Mouse (Mus musculus): Measurements from ENCODE around the gene Rgl2. TPM values are rescaled to one million over a fixed set of nuclear protein-coding genes. Genes with fewer than 3 reads are reported as not detected.

The Rgl2 gene
- polyA plus RNA-seq, 1 experiment: 184 TPM

- TF ChIP-seq CTCF (IDR thresholded peaks at IDR 0.05; ENCODE audit: borderline replicate concordance, extremely low read depth, insufficient read depth, insufficient read length) (no peak), POLR2A (IDR thresholded peaks at IDR 0.05; ENCODE audit: borderline replicate concordance, extremely low read depth, insufficient read depth, insufficient read length, poor library complexity, severe bottlenecking) (no peak)
- peak; percentile 39 for DNase-seq (ENCODE audit: low read depth)
Observed at GRCm38 (mm10) chr17:33930280-33931158, 1.2 kb downstream of the Rgl2 start.

- DNase-seq (ENCODE audit: low read depth): no peak
Observed at GRCm38 (mm10) chr17:33931159-33931866, 2.0 kb downstream of the Rgl2 start.

GRCm38 (mm10) chr17:33931947-33932346 lies 2.6 kb downstream of the Rgl2 start:
- TF ChIP-seq CTCF (IDR thresholded peaks at IDR 0.05; ENCODE audit: borderline replicate concordance, extremely low read depth, insufficient read depth, insufficient read length) (no peak), POLR2A (IDR thresholded peaks at IDR 0.05; ENCODE audit: borderline replicate concordance, extremely low read depth, insufficient read depth, insufficient read length, poor library complexity, severe bottlenecking) (no peak)
- no peak for DNase-seq (ENCODE audit: low read depth)

More at GRCm38 (mm10) chr17:33931159-33931866, 2.0 kb downstream of the Rgl2 start:
- no peak for TF ChIP-seq POLR2A (IDR thresholded peaks at IDR 0.05; ENCODE audit: borderline replicate concordance, extremely low read depth, insufficient read depth, insufficient read length, poor library complexity, severe bottlenecking)
- TF ChIP-seq CTCF (IDR thresholded peaks at IDR 0.05; ENCODE audit: borderline replicate concordance, extremely low read depth, insufficient read depth, insufficient read length): no peak

GRCm38 (mm10) chr17:33932448-33932847 lies 3.1 kb downstream of the Rgl2 start:
- no peak for TF ChIP-seq CTCF (IDR thresholded peaks at IDR 0.05; ENCODE audit: borderline replicate concordance, extremely low read depth, insufficient read depth, insufficient read length)
- no peak for TF ChIP-seq POLR2A (IDR thresholded peaks at IDR 0.05; ENCODE audit: borderline replicate concordance, extremely low read depth, insufficient read depth, insufficient read length, poor library complexity, severe bottlenecking)
- no peak for DNase-seq (ENCODE audit: low read depth)

- DNase-seq (ENCODE audit: low read depth): no peak
Observed at GRCm38 (mm10) chr17:33932970-33933369, 3.6 kb downstream of the Rgl2 start.

GRCm38 (mm10) chr17:33935422-33936055 lies 6.2 kb downstream of the Rgl2 start:
- DNase-seq (ENCODE audit: low read depth): no peak
- TF ChIP-seq CTCF (IDR thresholded peaks at IDR 0.05; ENCODE audit: borderline replicate concordance, extremely low read depth, insufficient read depth, insufficient read length) (no peak), POLR2A (IDR thresholded peaks at IDR 0.05; ENCODE audit: borderline replicate concordance, extremely low read depth, insufficient read depth, insufficient read length, poor library complexity, severe bottlenecking) (no peak)

More at GRCm38 (mm10) chr17:33932970-33933369, 3.6 kb downstream of the Rgl2 start:
- TF ChIP-seq POLR2A (IDR thresholded peaks at IDR 0.05; ENCODE audit: borderline replicate concordance, extremely low read depth, insufficient read depth, insufficient read length, poor library complexity, severe bottlenecking) (no peak), CTCF (IDR thresholded peaks at IDR 0.05; ENCODE audit: borderline replicate concordance, extremely low read depth, insufficient read depth, insufficient read length) (no peak)

- TF ChIP-seq CTCF (IDR thresholded peaks at IDR 0.05; ENCODE audit: borderline replicate concordance, extremely low read depth, insufficient read depth, insufficient read length): no peak
- TF ChIP-seq POLR2A (IDR thresholded peaks at IDR 0.05; ENCODE audit: borderline replicate concordance, extremely low read depth, insufficient read depth, insufficient read length, poor library complexity, severe bottlenecking): no peak
- no peak for DNase-seq (ENCODE audit: low read depth)
Observed at GRCm38 (mm10) chr17:33936993-33937392, 7.7 kb downstream of the Rgl2 start.

- TF ChIP-seq CTCF (IDR thresholded peaks at IDR 0.05; ENCODE audit: borderline replicate concordance, extremely low read depth, insufficient read depth, insufficient read length): no peak
- TF ChIP-seq POLR2A (IDR thresholded peaks at IDR 0.05; ENCODE audit: borderline replicate concordance, extremely low read depth, insufficient read depth, insufficient read length, poor library complexity, severe bottlenecking): no peak
- DNase-seq (ENCODE audit: low read depth): no peak
Observed at GRCm38 (mm10) chr17:33938783-33939182, 9.4 kb downstream of the Rgl2 start.

GRCm38 (mm10) chr17:33940206-33940805 lies 11.0 kb downstream of the Rgl2 start, which contains the start of the genes Pfdn6 and Wdr46:
TSS of gene Pfdn6 (minus strand) at chr17:33940343.
TSS of gene Wdr46 (plus strand) at chr17:33940660.
- peak; percentile 98 for DNase-seq (ENCODE audit: low read depth)
- no peak for TF ChIP-seq POLR2A (IDR thresholded peaks at IDR 0.05; ENCODE audit: borderline replicate concordance, extremely low read depth, insufficient read depth, insufficient read length, poor library complexity, severe bottlenecking)
- no peak for TF ChIP-seq CTCF (IDR thresholded peaks at IDR 0.05; ENCODE audit: borderline replicate concordance, extremely low read depth, insufficient read depth, insufficient read length)

- no peak for DNase-seq (ENCODE audit: low read depth)
- TF ChIP-seq POLR2A (IDR thresholded peaks at IDR 0.05; ENCODE audit: borderline replicate concordance, extremely low read depth, insufficient read depth, insufficient read length, poor library complexity, severe bottlenecking) (no peak), CTCF (IDR thresholded peaks at IDR 0.05; ENCODE audit: borderline replicate concordance, extremely low read depth, insufficient read depth, insufficient read length) (no peak)
Observed at GRCm38 (mm10) chr17:33940981-33941380, 11.6 kb downstream of the Rgl2 start.

All from brain, embryonic 14.5 days (tissue).